Mouse (Mus musculus): ENCODE measurements around the gene Gstm3.

Gene Gstm3

DNA sequence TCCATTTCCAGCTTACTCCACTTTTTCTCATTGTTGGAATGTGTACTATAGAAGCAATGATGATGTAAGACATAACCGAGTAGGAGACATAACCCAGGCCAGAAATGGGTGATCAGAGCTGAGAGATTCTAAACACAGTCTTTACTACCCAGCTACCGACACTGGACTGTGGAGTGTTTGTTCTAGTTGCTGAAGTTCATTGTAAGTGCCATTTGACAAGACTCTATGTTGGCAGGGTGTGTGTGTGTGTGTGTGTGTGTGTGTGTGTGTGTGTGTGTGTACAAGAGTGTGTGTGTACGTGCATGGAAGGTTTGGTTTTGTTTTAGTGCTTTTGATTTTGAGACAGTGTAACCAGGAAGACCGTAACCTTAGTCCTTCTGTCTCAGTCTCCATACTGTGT, 39.4 kb downstream of the Gstm3 start:
- no peak for DNase-seq (ENCODE audit: low spot score in 2 of 2)

DNA sequence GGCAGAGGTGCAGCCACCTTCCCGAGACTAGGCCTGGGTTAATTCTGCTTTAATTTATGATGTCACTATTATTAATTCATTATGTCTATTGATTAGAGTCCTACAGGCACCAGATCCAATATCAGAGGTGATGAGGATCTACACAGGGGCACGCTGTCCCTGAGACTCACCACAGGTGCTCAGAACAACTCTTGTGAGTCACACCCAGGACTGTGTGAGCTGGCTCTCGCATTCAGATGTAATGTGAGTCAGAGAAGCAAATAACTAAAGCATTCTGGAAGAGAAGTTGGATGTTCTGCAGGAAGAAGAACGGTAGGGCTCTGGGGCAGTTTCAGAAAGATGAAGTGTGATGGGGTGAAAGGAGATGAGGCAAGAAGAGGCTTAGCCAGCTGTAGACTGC, 39.8 kb downstream of the Gstm3 start:
- no peak for DNase-seq (ENCODE audit: low spot score in 2 of 2)

DNA sequence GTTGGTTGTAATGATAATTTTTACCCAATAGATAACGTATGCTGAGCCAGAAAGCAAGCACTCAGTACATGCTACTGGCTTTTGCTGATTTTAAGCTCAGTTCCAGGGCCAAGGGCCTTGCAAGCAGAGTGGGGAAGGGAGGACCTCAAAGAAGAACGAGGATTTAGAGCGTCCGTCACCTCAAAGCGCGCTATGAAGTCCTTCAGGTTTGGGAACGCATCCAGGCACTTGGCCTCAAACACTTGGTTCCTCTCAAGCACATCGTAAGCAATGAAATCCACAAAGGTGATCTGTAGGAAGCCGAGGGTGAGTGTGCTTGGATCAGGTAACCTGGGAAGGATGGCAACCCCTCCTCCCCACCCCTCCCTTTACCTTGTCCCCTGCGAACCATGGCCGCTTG, 40.4 kb downstream of the Gstm3 start:
- DNase-seq (ENCODE audit: low spot score in 2 of 2): no peak

DNA sequence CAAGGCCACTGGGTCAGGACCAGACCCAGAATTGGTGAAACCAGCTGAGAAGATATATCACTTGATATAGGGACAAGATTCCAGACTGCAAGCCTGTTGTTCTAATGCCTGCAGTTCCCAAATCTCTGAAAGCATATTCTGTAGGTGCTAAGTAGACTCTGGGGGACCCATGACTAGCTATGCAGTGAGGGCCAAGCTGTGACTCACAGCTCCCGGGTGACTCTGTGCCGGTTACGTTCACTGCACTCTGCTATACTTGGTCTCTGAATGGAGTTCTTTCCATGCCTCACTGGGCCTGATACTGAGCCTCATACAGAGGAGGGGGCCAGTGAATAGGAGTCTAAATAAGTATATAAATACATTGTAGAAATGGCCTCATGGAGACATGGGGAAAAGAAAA, 41.2 kb downstream of the Gstm3 start:
- no peak for DNase-seq (ENCODE audit: low spot score in 2 of 2)

DNA sequence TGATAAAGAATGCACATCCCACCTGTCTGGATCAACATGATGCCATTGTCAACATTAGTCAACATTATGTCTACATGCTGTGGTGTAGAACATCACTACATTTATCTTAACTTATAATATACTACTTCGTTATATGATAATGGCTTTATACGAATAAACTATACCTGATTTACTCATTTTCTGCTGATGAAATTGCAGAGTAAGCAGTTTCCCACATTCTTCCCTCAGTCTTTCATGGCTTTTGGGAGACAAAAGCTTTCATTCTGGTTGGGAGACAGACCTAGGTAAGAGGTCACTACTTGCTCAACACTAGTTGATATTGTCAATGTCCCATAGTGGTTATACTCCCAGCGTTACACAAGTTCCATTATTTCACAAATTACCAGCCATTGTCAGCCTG, 43.7 kb downstream of the Gstm3 start:
- DNase-seq (ENCODE audit: low spot score in 2 of 2): no peak

DNA sequence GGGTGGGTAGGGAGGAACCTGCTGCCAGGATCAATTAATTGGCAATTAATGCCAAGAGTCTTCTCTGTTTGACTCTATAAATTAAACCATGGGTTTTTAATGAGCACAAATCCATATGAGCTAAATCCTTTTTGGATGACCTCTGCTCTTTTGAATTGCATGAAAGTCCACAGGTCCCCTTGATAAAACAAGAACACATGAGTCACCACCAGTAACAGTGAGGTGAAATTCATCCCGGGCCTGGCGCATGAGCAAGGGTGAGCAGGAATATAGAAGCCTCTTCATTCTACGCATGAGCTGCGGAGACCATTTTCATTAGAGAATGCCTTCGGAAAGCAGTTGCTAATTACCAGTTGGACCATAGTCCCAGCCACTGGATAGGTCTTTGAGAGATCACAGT, 48.7 kb downstream of the Gstm3 start:
- DNase-seq (ENCODE audit: low spot score in 2 of 2): no peak

DNA sequence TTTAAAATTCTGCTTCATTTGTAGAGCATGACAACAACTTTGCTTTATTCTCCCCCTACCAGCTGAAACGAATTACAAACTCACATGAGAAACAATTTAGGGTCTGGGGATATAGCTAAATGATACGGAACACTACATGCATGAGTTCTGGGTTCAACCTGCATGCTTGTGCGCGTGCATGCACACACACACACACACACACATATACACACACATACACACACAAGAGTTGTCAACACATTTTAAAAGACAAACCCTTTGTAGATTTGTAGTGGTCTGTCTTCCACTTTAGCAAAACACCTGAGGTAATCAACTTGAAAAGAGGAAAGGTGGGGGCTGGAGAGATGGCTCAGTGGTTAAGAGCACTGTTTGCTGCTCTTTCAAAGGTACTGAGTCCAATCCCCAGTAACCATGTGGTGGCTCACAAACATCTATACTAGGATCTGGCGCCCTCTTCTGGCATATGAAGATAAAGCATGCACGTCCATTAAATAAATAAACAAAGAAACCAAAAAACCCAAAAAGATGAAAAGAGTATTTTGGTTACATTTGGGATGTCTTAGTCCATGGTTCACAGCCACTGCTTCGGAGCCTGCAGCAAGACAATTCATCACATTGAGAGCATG, 51.2 kb downstream of the Gstm3 start:
- DNase-seq (ENCODE audit: low spot score in 2 of 2): peak; percentile 42 to 70

DNA sequence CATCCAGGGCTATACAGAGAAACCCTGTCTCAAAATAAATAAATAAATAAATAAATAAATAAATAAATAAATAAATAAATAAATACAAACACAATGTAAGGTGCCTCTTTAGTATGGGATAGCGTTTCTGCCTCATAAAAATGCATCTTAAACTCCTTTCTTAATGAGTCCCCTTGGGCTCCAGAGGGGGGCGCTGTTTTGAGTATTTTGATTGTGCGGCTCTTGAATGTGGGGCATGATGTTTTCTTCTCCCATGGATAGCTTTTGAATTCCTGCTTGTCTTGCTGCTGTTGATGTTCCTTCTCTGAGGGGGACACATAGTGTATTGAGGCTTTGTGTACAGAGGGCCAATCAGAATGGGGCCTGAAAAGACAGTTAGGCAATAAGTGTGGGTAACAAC, 52.0 kb downstream of the Gstm3 start:
- no peak for DNase-seq (ENCODE audit: low spot score in 2 of 2)

DNA sequence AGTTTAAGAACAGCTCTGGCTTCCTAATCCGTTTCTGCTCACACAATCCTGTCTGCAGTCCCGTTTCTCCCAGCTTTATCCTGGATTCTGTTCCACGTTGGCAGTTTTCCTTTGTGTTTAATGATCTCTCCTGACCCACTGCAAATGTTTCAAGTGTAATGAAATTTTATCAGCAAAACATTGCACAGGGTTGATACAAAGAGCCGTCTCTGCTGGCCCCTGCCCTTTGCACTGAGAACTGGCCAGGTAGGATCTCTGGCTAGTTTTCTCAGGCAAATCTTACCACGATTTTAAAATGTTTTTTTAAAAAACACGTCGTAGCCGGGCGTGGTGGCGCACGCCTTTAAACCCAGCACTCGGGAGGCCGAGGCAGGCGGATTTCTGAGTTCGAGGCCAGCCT, 52.4 kb downstream of the Gstm3 start:
- no peak for DNase-seq (ENCODE audit: low spot score in 2 of 2)

All from spleen, postnatal 4 days (tissue).